Mouse (Mus musculus): Measurements from ENCODE around the gene Olfr160. TPM values are rescaled to one million over a fixed set of nuclear protein-coding genes. Genes with fewer than 3 reads are reported as not detected.

The Olfr160 gene
- polyA plus RNA-seq (2015; fragmentation: Nextera tagmentation; extraction: Ambion mirVana), result not detected in 2 replicates

DNA sequence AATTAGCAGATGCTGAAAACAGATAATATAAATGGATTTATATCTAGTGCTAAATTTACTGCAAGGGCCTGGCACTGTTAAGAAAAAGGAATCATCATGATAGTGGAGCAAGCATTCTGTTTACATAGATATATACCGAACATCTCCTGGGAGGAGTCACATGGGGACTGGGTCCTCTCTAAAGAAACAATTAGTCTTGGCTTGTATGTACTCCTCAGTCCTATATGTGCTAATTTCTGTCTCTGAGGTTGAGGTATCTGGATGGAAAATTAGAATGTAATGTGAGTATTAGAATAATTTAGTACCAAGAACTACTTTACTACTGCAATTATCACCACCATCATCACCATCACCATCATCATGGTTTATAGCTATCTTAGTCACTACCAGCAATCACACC, at the start of gene Olfr160:
Olfr160 (minus strand) TSS at position 101 of the 400 bp plus-strand sequence.
- no peak within 1 kb of the TSS for H3K4me3 ChIP-seq
- no peaks in the 10 kb centered on the region for H3K9me3 ChIP-seq
- no peaks in the 10 kb centered on the region for H3K27me3 ChIP-seq
- no peak within 1 kb of the TSS for H3K9ac ChIP-seq
- no peaks in the 10 kb centered on the region for H3K36me3 ChIP-seq
- no peak within 1 kb of the TSS for H3K27ac ChIP-seq
- no peak within 1 kb of the TSS for H3K4me2 ChIP-seq
- no peak for ATAC-seq (ENCODE audit: borderline replicate concordance, extremely low read depth, low FRiP score, low TSS enrichment)
- WGBS, result 56% methylated on average over 1 of the region's 1 CpGs
- no peaks in the 10 kb centered on the region for H3K4me1 ChIP-seq

DNA sequence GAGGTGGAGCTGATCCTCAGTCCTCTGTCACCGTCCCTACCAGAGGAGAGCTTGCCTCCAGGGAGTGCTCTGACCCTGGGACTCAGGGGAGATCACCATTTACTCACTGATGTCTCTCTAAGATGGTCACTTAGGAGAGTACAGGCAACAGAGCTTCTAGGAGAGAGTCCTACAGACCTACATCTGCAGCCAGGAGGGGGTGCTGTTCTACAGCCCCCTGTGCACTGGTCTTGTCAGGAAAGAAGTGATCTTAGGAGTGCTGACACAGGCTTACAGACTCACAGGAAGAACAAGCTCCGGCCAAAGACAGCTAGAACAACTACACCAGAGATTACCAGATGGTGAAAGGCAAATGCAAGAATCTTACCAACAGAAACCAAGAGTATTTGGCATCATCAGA, 46.5 kb upstream of the Olfr160 start:
- 45% methylated on average over 2 of the region's 2 CpGs for WGBS
- Histone ChIP-seq H3K4me3 (no peak overlapping the region), H3K27ac (no peak overlapping the region), H3K4me2 (no peak overlapping the region), H3K36me3 (no peaks in the 10 kb centered on the region), H3K9ac (no peak overlapping the region), H3K9me3 (no peaks in the 10 kb centered on the region), H3K27me3 (no peaks in the 10 kb centered on the region), H3K4me1 (no peaks in the 10 kb centered on the region)
- no peak for ATAC-seq (ENCODE audit: borderline replicate concordance, extremely low read depth, low FRiP score, low TSS enrichment)

- no peak for ATAC-seq (ENCODE audit: borderline replicate concordance, extremely low read depth, low FRiP score, low TSS enrichment)
- H3K27ac ChIP-seq, result no peak overlapping the region
- H3K4me1 ChIP-seq, result no peaks in the 10 kb centered on the region
- no peaks in the 10 kb centered on the region for H3K9me3 ChIP-seq
- H3K4me3 ChIP-seq, result no peak overlapping the region
- WGBS, result 75% methylated on average over 2 of the region's 2 CpGs
- no peaks in the 10 kb centered on the region for H3K27me3 ChIP-seq
- H3K4me2 ChIP-seq, result no peak overlapping the region
- H3K36me3 ChIP-seq, result no peaks in the 10 kb centered on the region
- H3K9ac ChIP-seq, result no peak overlapping the region
These were observed 45.7 kb upstream of the Olfr160 start for GRCm38 (mm10) chr9:37761728-37762127.

DNA sequence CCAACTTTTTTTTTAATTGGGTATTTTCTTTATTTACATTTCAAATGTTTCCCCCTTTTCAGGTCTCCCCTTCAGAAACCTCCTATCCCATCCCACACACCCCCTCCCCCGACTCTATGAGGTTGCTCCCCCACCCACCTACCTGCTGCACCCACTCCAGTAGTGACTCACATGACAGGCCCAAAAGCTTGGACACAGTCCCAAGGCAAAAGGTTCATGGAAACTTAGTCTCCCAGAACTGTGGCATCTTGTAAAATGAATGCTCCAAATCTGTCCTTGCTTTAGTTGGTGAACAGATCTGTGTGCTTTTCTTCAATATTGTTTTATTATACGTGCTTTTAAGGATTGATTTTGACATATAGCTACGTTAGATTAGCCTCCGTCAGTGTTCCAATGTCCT, 36.0 kb upstream of the Olfr160 start:
- no peak overlapping the region for H3K4me2 ChIP-seq
- H3K9me3 ChIP-seq, result no peaks in the 10 kb centered on the region
- no peaks in the 10 kb centered on the region for H3K27me3 ChIP-seq
- H3K4me1 ChIP-seq, result no peaks in the 10 kb centered on the region
- no peak overlapping the region for H3K27ac ChIP-seq
- H3K36me3 ChIP-seq, result no peaks in the 10 kb centered on the region
- no peak overlapping the region for H3K4me3 ChIP-seq
- no peak overlapping the region for H3K9ac ChIP-seq
- no peak for ATAC-seq (ENCODE audit: borderline replicate concordance, extremely low read depth, low FRiP score, low TSS enrichment)
- WGBS, result 64% methylated on average over 4 of the region's 4 CpGs

DNA sequence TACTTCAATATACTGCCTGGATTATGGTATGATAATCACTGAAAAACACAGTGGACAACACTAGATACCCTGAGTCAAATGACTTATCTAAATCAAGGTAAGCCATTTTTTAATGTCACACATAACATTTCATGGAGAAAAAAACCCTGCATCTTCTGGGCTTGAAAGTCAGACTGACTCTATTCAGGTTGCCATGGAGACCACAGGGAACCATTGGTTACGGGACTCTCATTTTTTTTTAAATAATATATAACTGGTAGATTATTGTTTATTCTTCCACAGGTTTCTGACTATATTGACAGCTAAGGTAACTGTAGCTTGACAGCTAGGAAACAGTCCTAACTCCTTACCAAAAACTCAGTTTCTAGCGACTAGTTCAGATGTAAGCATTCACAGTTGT, 35.4 kb upstream of the Olfr160 start:
- no peak overlapping the region for H3K9ac ChIP-seq
- no peak overlapping the region for H3K4me2 ChIP-seq
- no peaks in the 10 kb centered on the region for H3K27me3 ChIP-seq
- no peaks in the 10 kb centered on the region for H3K4me1 ChIP-seq
- H3K9me3 ChIP-seq, result no peaks in the 10 kb centered on the region
- H3K4me3 ChIP-seq, result no peak overlapping the region
- no peak overlapping the region for H3K27ac ChIP-seq
- no peak for ATAC-seq (ENCODE audit: borderline replicate concordance, extremely low read depth, low FRiP score, low TSS enrichment)
- 56% methylated on average over 2 of the region's 2 CpGs for WGBS
- no peaks in the 10 kb centered on the region for H3K36me3 ChIP-seq

DNA sequence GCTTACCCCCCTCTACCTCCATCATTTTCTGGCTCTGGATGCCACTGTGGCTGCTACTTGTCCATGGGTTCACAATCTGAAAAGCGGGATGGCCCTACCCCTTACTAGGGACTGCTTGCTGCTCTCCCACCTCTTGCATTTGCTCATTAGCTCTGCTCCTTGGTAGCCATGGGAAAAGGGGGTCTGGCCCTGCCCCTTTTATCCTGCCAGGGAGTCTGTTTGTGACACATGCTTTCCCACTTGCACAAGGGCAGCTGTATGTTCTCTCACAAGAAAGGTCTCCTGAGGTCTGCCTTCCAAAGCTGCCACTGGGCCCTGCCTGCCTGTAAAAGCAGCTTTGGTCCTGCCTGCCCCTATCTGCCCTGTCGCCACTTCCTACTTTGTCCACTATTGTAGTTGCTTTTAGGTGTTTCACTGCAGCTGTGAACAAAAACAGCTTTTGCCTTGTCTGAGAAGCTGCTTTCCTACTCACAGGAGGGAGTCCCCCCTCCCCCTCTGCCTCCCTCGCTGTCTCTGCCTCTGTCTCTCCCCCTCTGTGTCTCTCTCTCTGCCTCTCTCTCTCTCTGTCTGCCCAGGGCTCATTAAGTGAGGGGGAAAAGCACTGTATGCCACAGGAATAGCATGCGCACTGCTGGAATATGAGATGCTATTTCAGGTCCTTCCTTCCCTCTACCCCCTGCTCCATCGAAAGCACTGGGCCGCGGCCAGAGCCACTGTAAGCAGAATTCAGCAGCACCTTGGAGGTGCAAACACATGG, 34.4 kb upstream of the Olfr160 start:
- Histone ChIP-seq H3K4me3 (no peak overlapping the region), H3K4me2 (no peak overlapping the region), H3K9me3 (no peaks in the 10 kb centered on the region), H3K36me3 (no peaks in the 10 kb centered on the region), H3K4me1 (no peaks in the 10 kb centered on the region), H3K27me3 (no peaks in the 10 kb centered on the region), H3K9ac (no peak overlapping the region), H3K27ac (no peak overlapping the region)
- ATAC-seq (ENCODE audit: borderline replicate concordance, extremely low read depth, low FRiP score, low TSS enrichment), result no peak
- 47% methylated on average over 7 of the region's 7 CpGs for WGBS

GRCm38 (mm10) chr9:37744806-37745205, 28.8 kb upstream of the Olfr160 start, which contains the start of gene Olfr874:
Gene Olfr874, plus strand, starts transcription at chr9:37745106.
- no peak for ATAC-seq (ENCODE audit: borderline replicate concordance, extremely low read depth, low FRiP score, low TSS enrichment)
- Histone ChIP-seq H3K4me2 (no peak within 1 kb of the TSS), H3K9ac (no peak within 1 kb of the TSS), H3K36me3 (no peaks in the 10 kb centered on the region), H3K27me3 (no peaks in the 10 kb centered on the region), H3K4me1 (no peaks in the 10 kb centered on the region), H3K4me3 (no peak within 1 kb of the TSS), H3K9me3 (no peaks in the 10 kb centered on the region), H3K27ac (no peak within 1 kb of the TSS)

GRCm38 (mm10) chr9:37734310-37734709, 18.3 kb upstream of the Olfr160 start:
- 90% methylated on average over 1 of the region's 1 CpGs for WGBS
- ATAC-seq (ENCODE audit: borderline replicate concordance, extremely low read depth, low FRiP score, low TSS enrichment), result no peak
- H3K27me3 ChIP-seq, result no peaks in the 10 kb centered on the region
- H3K4me3 ChIP-seq, result no peak overlapping the region
- H3K27ac ChIP-seq, result no peak overlapping the region
- H3K36me3 ChIP-seq, result no peaks in the 10 kb centered on the region
- no peak overlapping the region for H3K9ac ChIP-seq
- no peaks in the 10 kb centered on the region for H3K4me1 ChIP-seq
- H3K9me3 ChIP-seq, result no peaks in the 10 kb centered on the region
- no peak overlapping the region for H3K4me2 ChIP-seq

DNA sequence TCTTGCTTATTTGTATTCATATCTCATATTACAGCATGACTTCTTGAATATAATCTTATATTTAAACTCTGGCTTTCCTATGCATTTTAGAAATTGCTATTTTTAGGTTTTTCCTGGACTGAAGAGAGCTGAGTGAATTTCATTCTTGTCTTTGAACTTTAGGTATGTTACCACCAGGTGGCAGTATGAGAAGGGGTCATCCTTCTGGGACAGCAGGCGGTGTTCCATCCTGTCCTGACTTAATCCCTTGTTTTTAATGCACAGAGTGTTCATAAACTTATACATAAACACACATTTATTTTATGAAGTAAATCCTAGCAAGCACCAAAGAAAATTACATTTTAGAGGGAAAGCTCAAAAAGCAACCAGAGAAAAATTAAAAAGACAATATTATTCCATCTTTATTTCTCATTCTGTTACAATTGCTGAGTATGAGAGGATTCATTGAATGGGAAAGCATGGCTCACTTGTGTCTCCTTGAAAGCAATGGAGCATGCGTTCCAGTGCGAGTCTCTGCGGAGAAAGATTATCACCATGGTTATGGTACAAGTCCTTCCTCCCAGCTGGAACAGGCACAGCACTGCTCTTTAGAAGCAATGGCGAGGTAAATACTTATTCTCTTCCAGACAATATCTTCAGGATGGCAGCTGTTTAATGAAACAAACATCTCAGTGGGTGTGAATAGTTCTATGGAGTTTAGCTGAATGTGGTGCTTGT, 25.9 kb downstream of the Olfr160 start:
- Histone ChIP-seq H3K4me3 (no peak overlapping the region), H3K27ac (no peak overlapping the region), H3K27me3 (no peaks in the 10 kb centered on the region), H3K9ac (no peak overlapping the region), H3K9me3 (no peaks in the 10 kb centered on the region), H3K4me1 (no peaks in the 10 kb centered on the region), H3K36me3 (no peaks in the 10 kb centered on the region), H3K4me2 (no peak overlapping the region)
- no peak for ATAC-seq (ENCODE audit: borderline replicate concordance, extremely low read depth, low FRiP score, low TSS enrichment)
- 53% methylated on average over 5 of the region's 5 CpGs for WGBS

GRCm38 (mm10) chr9:37687941-37688303, 28.1 kb downstream of the Olfr160 start:
- H3K36me3 ChIP-seq, result no peaks in the 10 kb centered on the region
- H3K27ac ChIP-seq, result no peak overlapping the region
- H3K4me3 ChIP-seq, result no peak overlapping the region
- H3K27me3 ChIP-seq, result no peaks in the 10 kb centered on the region
- no peak overlapping the region for H3K9ac ChIP-seq
- no peaks in the 10 kb centered on the region for H3K9me3 ChIP-seq
- 42% methylated on average over 3 of the region's 3 CpGs for WGBS
- H3K4me1 ChIP-seq, result no peaks in the 10 kb centered on the region
- no peak overlapping the region for H3K4me2 ChIP-seq
- ATAC-seq (ENCODE audit: borderline replicate concordance, extremely low read depth, low FRiP score, low TSS enrichment), result no peak

DNA sequence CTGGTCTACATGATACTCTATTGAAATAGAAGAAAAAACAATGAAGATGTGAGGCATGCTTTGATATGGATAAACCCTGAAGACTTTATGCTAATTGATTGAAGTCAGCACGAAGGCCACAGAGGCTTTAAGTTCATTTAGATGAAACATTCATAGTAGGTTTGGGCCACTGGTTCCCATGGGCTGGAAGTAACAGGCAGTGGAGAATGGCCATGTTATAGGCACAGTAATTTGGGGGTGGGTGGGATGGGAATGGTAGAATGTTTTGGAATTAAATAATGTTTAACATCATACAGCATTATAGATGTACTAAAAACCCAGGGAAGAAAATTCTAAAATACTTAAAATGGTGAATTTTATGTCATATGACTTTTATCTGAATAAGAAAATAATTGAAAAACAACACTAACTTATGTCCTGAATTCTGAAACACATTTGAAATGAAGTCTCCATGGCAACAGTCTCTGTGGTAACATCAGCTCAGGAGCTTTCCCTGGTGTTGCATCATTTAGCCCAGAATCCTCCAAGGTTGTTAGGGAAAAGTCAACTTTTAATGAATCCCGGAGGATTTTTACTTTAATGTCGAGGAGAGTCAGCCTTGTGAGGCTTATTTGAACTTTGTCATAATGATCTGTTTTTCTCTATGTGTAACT, 28.6 kb downstream of the Olfr160 start:
- H3K27me3 ChIP-seq, result no peaks in the 10 kb centered on the region
- WGBS, result 69% methylated on average over 3 of the region's 3 CpGs
- no peak overlapping the region for H3K4me2 ChIP-seq
- H3K9me3 ChIP-seq, result no peaks in the 10 kb centered on the region
- no peaks in the 10 kb centered on the region for H3K36me3 ChIP-seq
- ATAC-seq (ENCODE audit: borderline replicate concordance, extremely low read depth, low FRiP score, low TSS enrichment), result no peak
- no peak overlapping the region for H3K9ac ChIP-seq
- H3K4me3 ChIP-seq, result no peak overlapping the region
- H3K4me1 ChIP-seq, result no peaks in the 10 kb centered on the region
- no peak overlapping the region for H3K27ac ChIP-seq

DNA sequence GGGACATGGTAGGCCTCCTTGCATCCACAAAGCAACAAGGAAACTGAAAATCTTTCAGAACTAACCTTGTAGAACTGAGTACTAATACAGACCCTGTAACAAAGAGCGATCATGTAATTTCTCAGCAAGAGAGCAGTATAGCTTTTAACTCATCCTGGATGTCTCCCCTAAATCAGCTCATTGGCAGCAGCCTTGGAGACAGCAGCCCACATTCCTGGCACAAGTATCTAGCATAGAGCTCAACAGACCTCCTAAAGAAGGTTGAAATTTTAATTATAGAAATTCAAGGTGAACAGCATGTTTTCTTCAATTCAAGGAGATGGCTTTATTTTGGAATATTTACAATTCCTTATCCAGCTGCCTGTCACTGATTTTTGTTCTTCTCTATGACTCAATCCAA, 34.9 kb downstream of the Olfr160 start:
- no peaks in the 10 kb centered on the region for H3K36me3 ChIP-seq
- H3K27me3 ChIP-seq, result no peaks in the 10 kb centered on the region
- 87% methylated on average over 1 of the region's 1 CpGs for WGBS
- no peak overlapping the region for H3K4me2 ChIP-seq
- H3K27ac ChIP-seq, result no peak overlapping the region
- H3K4me1 ChIP-seq, result no peaks in the 10 kb centered on the region
- no peak for ATAC-seq (ENCODE audit: borderline replicate concordance, extremely low read depth, low FRiP score, low TSS enrichment)
- H3K9me3 ChIP-seq, result no peaks in the 10 kb centered on the region
- H3K9ac ChIP-seq, result no peak overlapping the region
- H3K4me3 ChIP-seq, result no peak overlapping the region
